Mouse (Mus musculus) CH12.LX (cell line): ENCODE results near the gene Prkcb.

ENCODE experiments used
- CTCF ChIP-seq, 2 experiments: IDR thresholded peaks in 1 of 2; conservative IDR thresholded peaks in 1 of 2; 2 replicates each; pipeline ENCODE4 v1.5.1; 2011 to 2012; ENCODE audit warnings: low read depth in 2 of 2, low read length in 2 of 2, improper control_type of control experiment in 1 of 2, inconsistent platforms in 1 of 2, mild to moderate bottlenecking in 1 of 2, moderate library complexity in 1 of 2
- E2F4 ChIP-seq: IDR thresholded peaks from 2 replicates; pipeline ENCODE4 v1.6.1; 2011; ENCODE audit warnings: low read depth, low read length, improper control_type of control experiment; ENCODE audit not compliant: insufficient replicate concordance
- MAX ChIP-seq: IDR thresholded peaks from 2 replicates; pipeline ENCODE4 v1.6.1; 2011; ENCODE audit warnings: low read length, improper control_type of control experiment
- POLR2A ChIP-seq: IDR thresholded peaks from 2 replicates; pipeline ENCODE4 v1.6.1; 2011; ENCODE audit warnings: low read depth, mild to moderate bottlenecking, improper control_type of control experiment, low read length

GRCm38 (mm10) chr7:122353329-122353728 is 64.8 kb downstream of the Prkcb start:
- TF ChIP-seq CTCF (conservative IDR thresholded peaks at IDR 0.05 in 1 of 2, IDR thresholded peaks at IDR 0.05 in 1 of 2; ENCODE audit: low read depth in 2 of 2, low read length in 2 of 2) (no peak), MAX (no peak), POLR2A (no peak), E2F4 (no peak)
